Mouse (Mus musculus) liver, postnatal 0 days (tissue): ENCODE data around the gene Tenm1. TPM values are rescaled to one million over a fixed set of nuclear protein-coding genes. Genes with fewer than 3 reads are reported as not detected.

ENCODE experiments used
- ATAC-seq: fragments of 200-750 bp; cut with Nextera tagmentation; 2 replicates; pipeline ENCODE4 v1.8.0; 2017; ENCODE audit warnings: mild to moderate bottlenecking, moderate library complexity
- DNase-seq: peaks from one replicate; pipeline ENCODE4 v3.0.0-alpha.2; 2016
- H3K27ac ChIP-seq: fragments of 300-500 bp; sonication (generic); 2 replicates; pipeline ENCODE4 v1.5.1; 2014; ENCODE audit warnings: antibody characterized with exemption, moderate library complexity, mild to moderate bottlenecking, low read depth
- H3K27me3 ChIP-seq: fragments of 300-500 bp; sonication (generic); 2 replicates; pipeline ENCODE4 v1.6.1; 2014; ENCODE audit warnings: low read length, control low read depth, mixed read lengths; ENCODE audit not compliant: insufficient read depth
- H3K36me3 ChIP-seq: fragments of 300-500 bp; sonication (generic); replicated peaks from 2 replicates; pipeline ENCODE4 v1.6.1; 2014; ENCODE audit warnings: mild to moderate bottlenecking, control low read depth, low read length, moderate library complexity, mixed read lengths; ENCODE audit not compliant: insufficient read depth
- H3K4me1 ChIP-seq: fragments of 300-500 bp; sonication (generic); 2 replicates; pipeline ENCODE4 v1.6.1; 2014; ENCODE audit warnings: antibody characterized with exemption, mild to moderate bottlenecking, control low read depth; ENCODE audit not compliant: insufficient read depth
- H3K4me2 ChIP-seq: fragments of 300-500 bp; sonication (generic); 2 replicates; pipeline ENCODE4 v1.6.1; 2014; ENCODE audit warnings: low read depth, mild to moderate bottlenecking, low read length, moderate library complexity, mixed read lengths
- H3K4me3 ChIP-seq: fragments of 300-500 bp; sonication (generic); 2 replicates; pipeline ENCODE4 v1.5.1; 2014; ENCODE audit warnings: low read depth, low read length
- H3K9ac ChIP-seq: fragments of 300-500 bp; sonication (generic); replicated peaks from 2 replicates; pipeline ENCODE4 v1.6.1; 2014; ENCODE audit warnings: mild to moderate bottlenecking, moderate library complexity
- H3K9me3 ChIP-seq: fragments of 300-500 bp; sonication (generic); 2 replicates; pipeline ENCODE4 v1.6.1; 2016; ENCODE audit warnings: mild to moderate bottlenecking, control low read depth, low read length, mixed read lengths
- CTCF ChIP-seq: sonication (generic); IDR thresholded peaks from 2 replicates; pipeline ENCODE4 v1.5.1; 2016; ENCODE audit warnings: antibody characterized with exemption, low read depth
- EP300 ChIP-seq: IDR thresholded peaks from 2 replicates; pipeline ENCODE4 v1.6.1; 2016; ENCODE audit warnings: antibody characterized with exemption, low read depth, mild to moderate bottlenecking
- WGBS: fragments of 180-500 bp; shearing (Covaris S2); extraction: QIAGEN DNeasy Blood & Tissue Kit; methylation state at CpG from one replicate; pipeline ENCODE4 v1.1.7; 2014; ENCODE audit not compliant: insufficient replicate concordance; 5-methylcytosine and 5-hydroxymethylcytosine counted together
- polyA plus RNA-seq: library from polyadenylated mRNA; unstranded; fragments of >200 nt; fragmentation: Nextera tagmentation; extraction: Ambion mirVana; gene quantifications from 2 replicates; pipeline ENCODE4 v1.2.1, GENCODE M21; 2015

Gene Tenm1
- polyA plus RNA-seq, 1 experiment from 2014 or later = not detected

DNA sequence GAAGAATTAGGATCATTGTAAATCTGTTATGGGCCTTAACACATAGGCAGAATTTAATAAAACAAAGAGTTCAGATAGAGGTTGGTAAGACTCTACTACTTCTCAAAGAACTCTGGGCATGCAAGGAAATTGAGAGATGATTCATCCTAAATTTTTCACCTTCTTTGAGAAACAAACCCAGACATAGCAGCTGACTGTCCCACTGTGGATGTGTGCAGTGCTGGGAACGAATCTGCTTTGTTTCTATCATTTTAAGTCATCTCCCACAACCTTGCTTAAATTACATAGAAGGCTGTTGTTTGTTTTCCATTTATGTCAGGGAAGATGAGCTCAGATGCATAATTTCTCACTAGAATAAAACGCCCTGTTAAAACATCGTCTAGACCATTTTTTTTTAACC, 31.0 kb downstream of the Tenm1 start:
- H3K4me2 ChIP-seq = no peak overlapping the region
- 68% methylated on average over 3 of the region's 3 CpGs for WGBS
- no peak for ATAC-seq
- no peak overlapping the region for H3K27ac ChIP-seq
- no peak overlapping the region for H3K9ac ChIP-seq
- H3K4me1 ChIP-seq = no peaks in the 10 kb centered on the region
- DNase-seq = no peak
- H3K4me3 ChIP-seq = no peak overlapping the region
- no peaks in the 10 kb centered on the region for H3K36me3 ChIP-seq
- TF ChIP-seq CTCF (no peak), EP300 (no peak)
- H3K9me3 ChIP-seq = no peaks in the 10 kb centered on the region
- no peaks in the 10 kb centered on the region for H3K27me3 ChIP-seq

GRCm38 (mm10) chrX:43388106-43388505, 40.8 kb downstream of the Tenm1 start:
- 69% methylated on average over 5 of the region's 5 CpGs for WGBS
- Histone ChIP-seq H3K27ac (no peak overlapping the region), H3K4me1 (no peaks in the 10 kb centered on the region), H3K9me3 (no peaks in the 10 kb centered on the region), H3K36me3 (no peaks in the 10 kb centered on the region), H3K4me2 (no peak overlapping the region), H3K4me3 (no peak overlapping the region), H3K27me3 (no peaks in the 10 kb centered on the region), H3K9ac (no peak overlapping the region)
- TF ChIP-seq EP300 (no peak), CTCF (no peak)
- ATAC-seq = no peak
- DNase-seq = no peak

DNA sequence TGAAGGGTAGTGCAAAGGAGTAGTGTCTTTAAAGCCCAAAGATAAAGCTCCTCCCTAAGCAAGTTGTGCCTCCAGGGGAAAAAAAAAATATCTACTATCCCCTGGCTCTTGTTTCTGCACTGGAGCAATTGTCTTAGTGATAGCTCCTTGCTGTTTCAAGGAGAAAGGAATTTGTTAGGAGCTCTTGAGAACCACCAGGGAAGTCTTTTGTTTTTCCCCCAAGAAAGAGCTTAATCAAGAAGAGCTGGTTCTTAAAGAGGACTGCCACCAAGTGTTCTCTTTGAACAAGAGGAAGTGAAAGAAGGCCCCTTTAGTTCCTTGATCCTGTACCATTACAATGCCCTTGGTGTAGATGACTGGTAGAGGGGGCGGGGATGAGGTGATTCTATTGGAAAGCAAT, 56.4 kb downstream of the Tenm1 start:
- Histone ChIP-seq H3K36me3 (no peaks in the 10 kb centered on the region), H3K4me3 (no peak overlapping the region), H3K4me2 (no peak overlapping the region), H3K27ac (no peak overlapping the region), H3K9me3 (no peaks in the 10 kb centered on the region), H3K27me3 (no peaks in the 10 kb centered on the region), H3K9ac (no peak overlapping the region), H3K4me1 (no peaks in the 10 kb centered on the region)
- TF ChIP-seq EP300 (no peak), CTCF (no peak)
- 59% methylated on average over 1 of the region's 1 CpGs for WGBS
- ATAC-seq (no peak), DNase-seq (no peak)

- H3K27me3 ChIP-seq = no peaks in the 10 kb centered on the region
- H3K9me3 ChIP-seq = no peaks in the 10 kb centered on the region
- TF ChIP-seq CTCF (no peak), EP300 (no peak)
- DNase-seq (no peak), ATAC-seq (no peak)
- no peaks in the 10 kb centered on the region for H3K36me3 ChIP-seq
- H3K4me1 ChIP-seq = no peaks in the 10 kb centered on the region
- WGBS = 83% methylated on average over 1 of the region's 1 CpGs
- no peak overlapping the region for H3K4me2 ChIP-seq
- H3K27ac ChIP-seq = no peak overlapping the region
- no peak overlapping the region for H3K9ac ChIP-seq
- no peak overlapping the region for H3K4me3 ChIP-seq
These were observed 109.6 kb downstream of the Tenm1 start for GRCm38 (mm10) chrX:43319351-43319750.

GRCm38 (mm10) chrX:43317801-43318520, 111.0 kb downstream of the Tenm1 start:
- H3K9ac ChIP-seq = no peak overlapping the region
- H3K36me3 ChIP-seq = no peaks in the 10 kb centered on the region
- H3K4me2 ChIP-seq = no peak overlapping the region
- TF ChIP-seq EP300 = no peak
- TF ChIP-seq CTCF = no peak
- no peaks in the 10 kb centered on the region for H3K27me3 ChIP-seq
- WGBS = 76% methylated on average over 3 of the region's 3 CpGs
- H3K4me1 ChIP-seq = no peaks in the 10 kb centered on the region
- no peaks in the 10 kb centered on the region for H3K9me3 ChIP-seq
- no peak overlapping the region for H3K4me3 ChIP-seq
- DNase-seq (no peak), ATAC-seq (no peak)
- no peak overlapping the region for H3K27ac ChIP-seq

- H3K9ac ChIP-seq = no peak overlapping the region
- no peak for ATAC-seq
- no peaks in the 10 kb centered on the region for H3K36me3 ChIP-seq
- DNase-seq = no peak
- TF ChIP-seq EP300 = no peak
- TF ChIP-seq CTCF = no peak
- H3K9me3 ChIP-seq = no peaks in the 10 kb centered on the region
- H3K27me3 ChIP-seq = no peaks in the 10 kb centered on the region
- 57% methylated on average over 4 of the region's 4 CpGs for WGBS
- H3K4me2 ChIP-seq = no peak overlapping the region
- H3K4me1 ChIP-seq = no peaks in the 10 kb centered on the region
- no peak overlapping the region for H3K27ac ChIP-seq
- no peak overlapping the region for H3K4me3 ChIP-seq
These were observed 193.1 kb downstream of the Tenm1 start for GRCm38 (mm10) chrX:43235844-43236243.
